Mouse (Mus musculus): Measurements from ENCODE around the gene Myh1.
A peak's percentile ranks its signal among the peaks of the same experiment; 100 is the strongest.

The Myh1 gene

GRCm38 (mm10) chr11:67235639-67236358 is 35.9 kb downstream of the Myh1 start:
- peak; percentile 29 to 59 for DNase-seq

- no peak for DNase-seq
Observed at GRCm38 (mm10) chr11:67236799-67237198, 36.9 kb downstream of the Myh1 start.

- DNase-seq, result no peak
Observed at GRCm38 (mm10) chr11:67237481-67238079, 37.7 kb downstream of the Myh1 start, which contains the start of gene Myh4. TSS of gene Myh4 (plus strand) at chr11:67238029.

- no peak for DNase-seq
Observed at GRCm38 (mm10) chr11:67241051-67241450, 41.2 kb downstream of the Myh1 start.

GRCm38 (mm10) chr11:67253691-67254090 is 53.8 kb downstream of the Myh1 start:
- no peak for DNase-seq

- no peak for DNase-seq
Observed at GRCm38 (mm10) chr11:67257048-67257447, 57.2 kb downstream of the Myh1 start.

GRCm38 (mm10) chr11:67260956-67261355 is 61.1 kb downstream of the Myh1 start:
- DNase-seq, result no peak
